Mouse (Mus musculus): ENCODE data around the gene Mrtfb.

Gene Mrtfb

GRCm38 (mm10) chr16:13400375-13400774, 144.1 kb downstream of the Mrtfb start:
- DNase-seq (ENCODE audit: low read depth, low spot score): no peak

GRCm38 (mm10) chr16:13401591-13401990, 145.3 kb downstream of the Mrtfb start:
- no peak for DNase-seq (ENCODE audit: low read depth, low spot score)

- no peak for DNase-seq (ENCODE audit: low read depth, low spot score)
These were observed 148.4 kb downstream of the Mrtfb start for GRCm38 (mm10) chr16:13404656-13405055.

GRCm38 (mm10) chr16:13405403-13405802, 149.1 kb downstream of the Mrtfb start:
- DNase-seq (ENCODE audit: low read depth, low spot score): no peak

GRCm38 (mm10) chr16:13409530-13410163, 153.4 kb downstream of the Mrtfb start:
- peak; percentile 60 for DNase-seq (ENCODE audit: low read depth, low spot score)

GRCm38 (mm10) chr16:13410760-13411159, 154.5 kb downstream of the Mrtfb start:
- no peak for DNase-seq (ENCODE audit: low read depth, low spot score)

GRCm38 (mm10) chr16:13411531-13411930, 155.2 kb downstream of the Mrtfb start:
- DNase-seq (ENCODE audit: low read depth, low spot score): no peak

- DNase-seq (ENCODE audit: low read depth, low spot score): no peak
These were observed 158.3 kb downstream of the Mrtfb start for GRCm38 (mm10) chr16:13414566-13414965.

- DNase-seq (ENCODE audit: low read depth, low spot score): no peak
These were observed 158.7 kb downstream of the Mrtfb start for GRCm38 (mm10) chr16:13414972-13415371.

- no peak for DNase-seq (ENCODE audit: low read depth, low spot score)
These were observed 159.2 kb downstream of the Mrtfb start for GRCm38 (mm10) chr16:13415465-13415864.

GRCm38 (mm10) chr16:13416465-13416864, 160.2 kb downstream of the Mrtfb start:
- DNase-seq (ENCODE audit: low read depth, low spot score): no peak

- no peak for DNase-seq (ENCODE audit: low read depth, low spot score)
These were observed 161.6 kb downstream of the Mrtfb start for GRCm38 (mm10) chr16:13417904-13418303.

- no peak for DNase-seq (ENCODE audit: low read depth, low spot score)
These were observed 163.5 kb downstream of the Mrtfb start for GRCm38 (mm10) chr16:13419752-13420151.

GRCm38 (mm10) chr16:13422522-13422921, 166.2 kb downstream of the Mrtfb start:
- DNase-seq (ENCODE audit: low read depth, low spot score): no peak

GRCm38 (mm10) chr16:13423587-13424355, 167.5 kb downstream of the Mrtfb start:
- DNase-seq (ENCODE audit: low read depth, low spot score): no peak

- no peak for DNase-seq (ENCODE audit: low read depth, low spot score)
These were observed 169.5 kb downstream of the Mrtfb start for GRCm38 (mm10) chr16:13425804-13426203.

- DNase-seq (ENCODE audit: low read depth, low spot score): no peak
These were observed 170.7 kb downstream of the Mrtfb start for GRCm38 (mm10) chr16:13426831-13427589.

GRCm38 (mm10) chr16:13428077-13428476, 171.8 kb downstream of the Mrtfb start:
- no peak for DNase-seq (ENCODE audit: low read depth, low spot score)

GRCm38 (mm10) chr16:13428806-13429205, 172.5 kb downstream of the Mrtfb start:
- no peak for DNase-seq (ENCODE audit: low read depth, low spot score)

GRCm38 (mm10) chr16:13429921-13430606, 173.8 kb downstream of the Mrtfb start:
- DNase-seq (ENCODE audit: low read depth, low spot score): no peak

- no peak for DNase-seq (ENCODE audit: low read depth, low spot score)
These were observed 174.7 kb downstream of the Mrtfb start for GRCm38 (mm10) chr16:13430940-13431339.

- DNase-seq (ENCODE audit: low read depth, low spot score): no peak
These were observed 179.3 kb downstream of the Mrtfb start for GRCm38 (mm10) chr16:13435627-13436026.
